Mouse (Mus musculus): ENCODE data around the gene Itih3.

Itih3 gene

DNA sequence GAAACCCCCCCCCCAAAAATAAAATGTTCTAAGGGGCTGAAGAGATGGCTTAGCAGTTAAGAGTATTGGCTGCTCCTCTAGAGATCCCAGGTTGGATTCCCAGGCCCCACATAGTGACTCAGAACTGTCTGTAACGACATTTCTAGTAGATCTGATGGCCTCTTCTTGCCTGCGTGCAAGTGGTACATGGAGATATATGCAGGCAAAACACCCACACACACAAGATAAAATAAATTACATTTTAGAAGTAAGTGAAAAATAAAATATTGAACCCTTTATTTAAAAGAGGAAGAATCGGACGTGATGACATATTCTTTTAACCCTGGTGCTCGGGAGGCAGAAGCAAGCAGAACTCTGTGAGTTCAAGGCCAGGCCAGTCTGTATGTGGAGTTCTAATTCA is 20.9 kb downstream of the Itih3 start:
- no peak for DNase-seq (ENCODE audit: low spot score)

GRCm38 (mm10) chr14:30899972-30900371 is 23.6 kb downstream of the Itih3 start:
- DNase-seq (ENCODE audit: low spot score) = no peak

DNA sequence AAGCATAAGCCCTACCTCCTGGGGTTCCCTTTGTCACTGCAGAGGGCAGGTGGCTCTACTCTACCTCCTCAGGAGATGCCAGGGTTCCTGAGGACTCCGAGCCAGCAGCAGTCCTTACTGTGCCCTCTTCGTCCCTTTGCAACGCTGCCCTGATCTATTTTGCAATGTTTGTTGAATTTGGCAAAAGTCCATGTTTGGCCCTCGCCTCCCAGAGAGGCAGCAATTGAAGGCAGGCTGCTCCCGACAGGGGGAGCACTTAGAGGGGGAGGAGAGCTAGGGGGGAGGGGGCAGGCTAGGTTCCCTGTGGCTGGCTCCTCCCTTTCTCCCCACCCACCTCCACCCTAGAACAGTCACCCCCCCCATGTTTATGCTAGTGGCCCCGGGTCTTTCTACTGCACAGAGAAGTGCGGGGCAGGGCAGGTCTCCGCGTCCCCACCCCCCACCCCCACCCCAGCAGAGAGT is 35.3 kb downstream of the Itih3 start:
- DNase-seq (ENCODE audit: low spot score) = peak; percentile 67

DNA sequence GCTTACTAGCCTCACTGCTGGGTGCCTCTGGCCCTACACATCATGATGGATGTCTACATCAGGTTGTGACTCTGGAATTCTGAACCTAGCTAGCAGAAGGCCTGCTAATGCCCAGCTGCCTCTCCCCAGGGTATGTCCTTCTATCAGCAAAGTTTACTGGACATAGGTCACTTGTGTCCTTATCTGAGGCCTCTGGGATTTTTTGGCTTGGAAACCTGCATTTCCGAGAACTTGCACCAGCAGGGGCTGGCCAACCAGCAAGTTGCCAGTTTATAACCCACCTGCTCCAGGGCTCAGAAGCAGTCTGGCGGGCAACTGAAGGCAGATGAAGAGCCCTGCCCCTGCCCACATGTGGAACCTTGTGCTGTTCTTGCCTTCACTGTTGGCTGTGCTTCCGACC is 37.4 kb downstream of the Itih3 start, which contains the start of gene Itih4:
TSS of gene Itih4 (plus strand) at position 273 of the 400 bp plus-strand sequence.
- no peak for DNase-seq (ENCODE audit: low spot score)

DNA sequence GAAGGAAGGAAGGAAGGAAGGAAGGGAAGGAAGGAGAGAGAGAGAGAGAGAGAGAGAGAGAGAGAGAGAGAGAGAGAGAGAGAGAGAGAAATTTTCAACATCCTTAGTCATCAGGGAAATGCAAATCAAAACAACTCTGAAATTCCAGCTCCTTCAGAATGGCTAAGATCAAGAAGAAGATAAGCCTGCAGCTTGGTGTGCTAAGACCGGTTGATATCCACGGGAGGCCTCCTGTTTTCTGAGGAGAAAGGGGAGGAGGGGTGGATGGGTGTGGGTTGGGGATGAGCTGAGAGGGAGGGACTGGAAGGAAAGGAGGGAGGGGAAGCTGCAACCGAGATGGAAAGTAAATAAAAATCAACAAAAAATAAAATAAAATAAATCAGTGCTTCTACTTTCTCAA is 38.3 kb downstream of the Itih3 start:
- no peak for DNase-seq (ENCODE audit: low spot score)

DNA sequence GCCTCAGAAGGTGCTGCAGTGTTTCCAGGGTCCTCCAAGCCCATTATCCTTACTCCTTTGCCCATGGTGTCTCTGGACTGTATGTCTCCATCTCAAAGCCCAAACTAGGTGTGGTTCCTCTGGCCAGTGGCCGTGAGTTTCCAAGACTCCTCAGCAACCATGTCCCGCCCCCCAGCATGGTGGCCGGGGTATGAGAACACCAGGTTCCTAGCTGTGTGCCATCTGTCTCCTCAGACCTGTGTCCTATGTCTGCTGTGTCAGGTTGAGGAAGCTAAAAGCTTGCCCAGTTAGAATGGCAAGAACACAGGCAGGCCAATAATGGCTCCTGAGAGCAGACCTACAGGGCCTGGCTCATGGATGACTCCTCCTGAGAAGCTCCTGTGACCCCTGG is 41.8 kb downstream of the Itih3 start:
- no peak for DNase-seq (ENCODE audit: low spot score)

DNA sequence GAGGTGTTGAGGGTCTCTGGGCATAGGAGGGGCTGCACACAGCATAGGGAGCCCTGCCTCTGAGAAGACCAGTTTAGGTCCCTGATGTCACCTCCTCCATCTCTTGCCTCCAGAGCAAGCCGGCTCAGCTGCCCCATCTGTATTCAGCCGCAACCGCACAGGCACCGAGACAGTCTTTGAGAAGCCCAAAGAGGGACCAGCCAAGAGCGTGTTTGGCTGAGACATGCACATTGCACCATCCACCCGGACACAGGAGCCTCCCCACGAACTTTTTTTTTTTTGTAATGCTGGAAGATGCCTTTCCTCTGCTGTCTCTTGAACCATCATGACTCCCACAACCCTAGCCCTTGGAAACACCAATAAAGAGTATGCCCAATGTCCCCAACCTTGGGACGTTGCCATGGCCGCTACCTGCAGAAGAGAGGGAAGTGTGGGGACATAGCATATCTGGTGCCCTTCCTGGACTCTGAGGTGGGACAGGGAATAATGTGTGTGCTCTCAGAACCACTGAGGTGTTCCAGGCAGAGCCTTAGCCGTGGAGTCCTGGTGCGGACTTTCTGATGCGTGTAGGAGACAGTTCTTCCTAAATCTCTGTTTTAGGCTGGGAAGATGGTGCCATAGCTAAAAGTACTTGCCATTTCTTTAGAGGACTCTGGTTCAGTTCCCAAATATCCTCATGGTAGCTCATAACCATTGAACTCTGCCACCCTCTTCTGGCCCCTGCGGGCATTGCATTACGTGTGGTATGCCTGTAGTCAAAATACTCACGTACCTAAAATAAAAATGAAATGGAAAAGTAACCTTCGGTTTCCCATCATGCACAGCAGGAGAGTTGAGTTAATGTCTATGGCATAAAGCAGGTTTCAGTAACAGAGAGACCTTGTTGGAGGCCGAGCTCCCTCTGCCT is 42.5 kb downstream of the Itih3 start:
- DNase-seq (ENCODE audit: low spot score) = peak; percentile 71

DNA sequence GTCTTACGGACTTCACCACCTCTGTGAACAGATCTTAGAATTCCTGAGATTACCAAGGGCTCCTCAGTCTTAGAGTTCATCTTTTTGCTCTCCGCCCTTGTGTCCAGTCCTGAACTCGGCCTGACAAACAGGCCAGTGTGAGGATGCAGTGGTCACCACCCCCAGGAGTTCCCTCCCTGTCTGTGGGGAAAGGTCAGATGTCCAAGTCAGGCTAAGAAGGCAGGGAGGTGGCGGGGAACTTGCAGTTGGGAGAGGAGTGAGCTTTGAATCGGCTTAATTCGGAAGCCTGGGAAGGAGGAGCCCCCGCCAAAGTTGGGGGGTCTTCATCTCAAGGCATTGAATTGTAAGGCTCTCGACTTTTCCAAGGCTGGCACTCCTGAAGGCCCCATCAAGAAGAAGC is 43.3 kb downstream of the Itih3 start:
- DNase-seq (ENCODE audit: low spot score) = no peak

- DNase-seq (ENCODE audit: low spot score) = no peak
Observed at GRCm38 (mm10) chr14:30879794-30880193, 43.8 kb downstream of the Itih3 start.

- DNase-seq (ENCODE audit: low spot score) = peak; percentile 33
Observed at GRCm38 (mm10) chr14:30878958-30879571, 44.5 kb downstream of the Itih3 start, which contains the start of gene Mustn1. TSS of gene Mustn1 (plus strand) at chr14:30879200.

- no peak for DNase-seq (ENCODE audit: low spot score)
Observed at GRCm38 (mm10) chr14:30877827-30878226, 45.7 kb downstream of the Itih3 start.

DNA sequence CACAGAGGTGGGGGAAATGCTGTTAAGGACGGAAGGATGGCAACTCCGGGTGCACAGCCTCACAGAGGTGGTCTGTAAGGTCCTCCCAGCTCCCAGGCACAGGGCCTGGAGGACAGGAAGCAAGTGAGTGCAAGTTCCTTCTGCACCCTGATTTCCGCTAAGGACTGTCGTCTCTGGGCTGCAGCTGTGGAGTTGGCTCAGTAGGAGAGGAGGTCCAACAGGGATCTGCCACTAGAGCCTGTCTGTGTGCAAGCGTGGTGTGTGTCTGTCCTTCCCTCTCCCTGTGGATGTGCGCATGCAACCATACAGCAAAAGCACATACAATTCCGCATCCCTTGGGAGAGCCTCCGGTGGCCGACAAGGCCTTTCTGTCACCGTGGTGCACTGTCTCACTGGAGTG is 47.1 kb downstream of the Itih3 start:
- DNase-seq (ENCODE audit: low spot score) = no peak

DNA sequence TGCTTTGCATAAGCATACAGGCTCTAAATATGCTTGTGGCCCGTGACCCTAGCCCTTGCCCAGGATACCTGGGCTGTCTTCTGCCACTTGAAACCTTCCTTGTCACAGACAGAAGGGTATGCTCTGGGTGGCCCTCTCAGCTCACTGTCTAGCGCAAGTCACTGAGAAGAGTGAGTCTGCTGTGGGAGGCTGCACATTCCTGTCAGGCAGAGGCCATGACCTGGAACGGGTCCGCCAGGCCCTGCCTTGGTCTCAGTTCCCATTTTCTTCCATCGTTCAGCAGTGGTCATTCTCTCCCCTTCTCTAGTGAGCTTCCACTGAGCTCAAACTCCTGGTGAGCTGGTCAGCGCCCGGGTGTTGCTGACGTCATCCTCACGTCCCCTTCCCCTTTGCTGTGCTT is 47.6 kb downstream of the Itih3 start:
- DNase-seq (ENCODE audit: low spot score) = no peak

- no peak for DNase-seq (ENCODE audit: low spot score)
Observed at GRCm38 (mm10) chr14:30875130-30875865, 48.3 kb downstream of the Itih3 start.

- no peak for DNase-seq (ENCODE audit: low spot score)
Observed at GRCm38 (mm10) chr14:30874095-30874700, 49.4 kb downstream of the Itih3 start.

GRCm38 (mm10) chr14:30870206-30871147 is 53.1 kb downstream of the Itih3 start:
- no peak for DNase-seq (ENCODE audit: low spot score)

DNA sequence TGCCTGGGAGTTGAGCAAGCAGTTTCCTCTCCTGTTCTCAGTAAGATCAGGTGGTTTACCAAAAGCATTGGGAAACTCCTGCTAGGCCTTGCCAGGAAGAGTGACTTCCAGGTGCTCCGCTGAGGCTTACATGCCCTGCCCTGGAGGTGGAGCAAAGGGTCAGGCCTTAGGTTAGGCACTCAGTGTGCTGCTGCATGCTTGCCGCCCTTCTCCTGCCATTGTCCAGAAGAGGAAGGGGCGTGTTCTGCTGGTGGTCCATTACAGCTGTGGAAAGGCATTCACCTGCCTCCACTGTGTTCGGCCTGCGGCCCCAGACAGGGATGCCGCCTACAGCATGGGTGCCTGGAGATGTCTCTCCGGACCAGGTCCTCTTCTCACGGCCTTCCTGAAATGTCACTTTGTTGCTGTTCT is 54.2 kb downstream of the Itih3 start:
- no peak for DNase-seq (ENCODE audit: low spot score)

DNA sequence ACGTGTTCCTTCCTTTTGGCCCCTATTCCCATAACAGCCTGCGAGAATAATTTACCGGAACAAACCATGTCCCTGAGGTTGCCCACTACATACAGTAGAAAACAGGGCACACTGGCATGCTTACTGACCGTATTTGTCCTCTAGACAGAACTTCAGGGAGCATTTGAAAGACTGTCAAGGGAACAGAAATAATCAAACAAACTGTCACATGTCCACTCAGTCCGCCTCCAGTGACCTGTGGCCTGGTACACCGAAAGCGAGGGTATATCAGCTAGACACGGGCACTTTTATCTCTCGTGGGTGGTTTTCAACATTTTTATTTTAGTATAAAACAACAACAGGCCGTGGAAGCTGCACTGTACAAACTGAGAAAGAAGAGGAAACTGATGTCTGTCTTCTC is 54.7 kb downstream of the Itih3 start:
- no peak for DNase-seq (ENCODE audit: low spot score)

- DNase-seq (ENCODE audit: low spot score) = peak; percentile 84
Observed at GRCm38 (mm10) chr14:30867042-30867441, 56.5 kb downstream of the Itih3 start.

DNA sequence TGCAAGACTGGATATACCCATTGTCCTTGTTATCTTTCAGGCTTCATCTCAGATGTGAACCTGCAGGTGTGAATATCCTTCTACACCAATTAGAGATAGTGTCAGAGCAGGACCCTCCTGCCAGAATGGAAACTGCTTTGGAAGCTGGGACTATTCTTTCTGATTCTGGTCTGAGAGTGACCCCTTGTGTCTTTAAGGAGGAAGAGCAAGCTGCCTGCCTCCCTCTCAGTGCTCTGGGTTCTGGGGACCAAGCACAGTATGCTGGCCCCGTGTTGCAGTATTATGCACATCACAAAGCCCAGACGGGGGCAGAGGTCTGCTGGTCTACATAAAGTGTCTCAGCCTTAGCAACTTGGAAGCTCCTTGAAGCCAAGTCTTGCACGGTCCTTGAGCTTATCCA is 58.2 kb downstream of the Itih3 start:
- no peak for DNase-seq (ENCODE audit: low spot score)

DNA sequence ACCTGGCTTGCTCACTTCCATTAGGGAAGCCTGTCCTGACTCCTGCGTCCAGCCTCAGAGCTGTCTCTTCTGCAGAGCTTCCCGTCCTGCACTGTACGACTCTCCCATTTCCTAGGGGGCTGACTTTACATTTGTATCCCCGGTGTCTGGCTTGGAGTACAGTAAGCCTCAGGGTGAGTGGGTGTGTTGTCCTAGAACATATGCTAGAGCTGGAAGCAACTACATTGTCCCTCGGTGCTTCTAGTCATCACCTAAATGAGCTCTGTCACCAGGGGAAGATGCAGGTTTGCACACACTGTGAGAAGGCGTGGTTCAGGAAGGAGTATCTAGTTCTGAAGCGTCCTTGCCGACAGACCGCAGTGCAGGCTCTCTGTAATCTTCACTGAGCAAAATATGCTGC is 61.2 kb downstream of the Itih3 start:
- DNase-seq (ENCODE audit: low spot score) = no peak
